Mouse (Mus musculus) liver, embryonic 11.5 days (tissue): ENCODE measurements around the gene Nccrp1. TPM values are rescaled to one million over a fixed set of nuclear protein-coding genes. Genes with fewer than 3 reads are reported as not detected.

Source experiments
- ATAC-seq: fragments of 200-750 bp; cut with Nextera tagmentation; replicated peaks from 2 replicates; pipeline ENCODE4 v1.8.0; 2017; ENCODE audit warnings: moderate number of reproducible peaks, mild to moderate bottlenecking, moderate TSS enrichment, moderate library complexity; ENCODE audit not compliant: low FRiP score
- DNase-seq: peaks from one replicate; pipeline ENCODE4 v3.0.0-alpha.2; 2017; ENCODE audit warnings: low spot score
- H3K27ac ChIP-seq: fragments of 300-500 bp; sonication (generic); 2 replicates; pipeline ENCODE4 v1.5.1; 2014; ENCODE audit warnings: mild to moderate bottlenecking, low read depth, low read length, control low read depth
- H3K27me3 ChIP-seq: fragments of 300-500 bp; sonication (generic); replicated peaks from 2 replicates; pipeline ENCODE4 v1.6.1; 2014; ENCODE audit warnings: low read length, mixed read lengths; ENCODE audit not compliant: control insufficient read depth, insufficient read depth
- H3K36me3 ChIP-seq: fragments of 300-500 bp; sonication (generic); 2 replicates; pipeline ENCODE4 v1.6.1; 2014; ENCODE audit warnings: mild to moderate bottlenecking, low read length, moderate library complexity, mixed read lengths; ENCODE audit not compliant: control insufficient read depth, insufficient read depth
- H3K4me1 ChIP-seq: fragments of 300-500 bp; sonication (generic); replicated peaks from 2 replicates; pipeline ENCODE4 v1.6.1; 2014; ENCODE audit warnings: low read length, mixed read lengths; ENCODE audit not compliant: control insufficient read depth, insufficient read depth
- H3K4me2 ChIP-seq: fragments of 300-500 bp; sonication (generic); 2 replicates; pipeline ENCODE4 v1.6.1; 2014; ENCODE audit warnings: mild to moderate bottlenecking, control low read depth, moderate library complexity
- H3K4me3 ChIP-seq: fragments of 300-500 bp; sonication (generic); 2 replicates; pipeline ENCODE4 v1.5.1; 2014; ENCODE audit warnings: low read depth, low read length, control low read depth
- H3K9ac ChIP-seq: fragments of 300-500 bp; sonication (generic); 2 replicates; pipeline ENCODE4 v1.6.1; 2014; ENCODE audit warnings: low read depth, low read length, control low read depth
- H3K9me3 ChIP-seq: fragments of 300-500 bp; sonication (generic); 2 replicates; pipeline ENCODE4 v1.6.1; 2016; ENCODE audit warnings: low read length, inconsistent platforms, mixed read lengths; ENCODE audit not compliant: control insufficient read depth
- WGBS: fragments of 180-500 bp; shearing (Covaris S2); extraction: QIAGEN DNeasy Blood & Tissue Kit; methylation state at CpG from one replicate; pipeline ENCODE4 v1.1.7; 2014; 5-methylcytosine and 5-hydroxymethylcytosine counted together
- polyA plus RNA-seq: library from polyadenylated mRNA; unstranded; fragments of >200 nt; fragmentation: Nextera tagmentation; extraction: Ambion mirVana; gene quantifications from 2 replicates; pipeline ENCODE4 v1.2.1, GENCODE M21; 2014

The Nccrp1 gene
- polyA plus RNA-seq, 1 experiment from 2014 or later: not detected

DNA sequence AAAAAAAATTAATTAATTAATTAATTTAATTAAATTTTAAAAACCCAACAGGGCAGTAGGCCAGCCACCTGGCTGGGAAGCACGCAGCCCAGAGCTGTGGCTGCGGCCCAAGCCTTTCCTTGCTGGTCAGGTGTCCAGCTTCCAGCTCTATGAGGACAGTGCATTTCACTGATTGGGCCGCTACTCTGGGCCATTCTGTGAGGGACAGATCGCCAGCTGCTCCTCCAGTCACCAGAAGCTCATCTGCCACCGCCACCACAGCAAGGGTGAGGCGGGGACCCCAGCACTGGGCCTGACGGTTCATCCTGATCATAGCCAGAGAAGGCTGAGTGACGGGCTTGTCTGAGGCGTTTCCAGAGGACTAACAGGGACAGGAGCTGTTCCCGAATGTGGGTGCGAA is 14.9 kb upstream of the Nccrp1 start:
- H3K27me3 ChIP-seq: no peaks in the 10 kb centered on the region
- peaks cover 10% of the 10 kb centered on the region for H3K4me1 ChIP-seq
- no peak overlapping the region for H3K4me3 ChIP-seq
- no peak overlapping the region for H3K27ac ChIP-seq
- H3K9ac ChIP-seq: no peak overlapping the region
- ATAC-seq: no peak
- H3K4me2 ChIP-seq: no peak overlapping the region
- H3K36me3 ChIP-seq: peaks cover 48% of the 10 kb centered on the region
- H3K9me3 ChIP-seq: no peaks in the 10 kb centered on the region
- WGBS: 89% methylated on average over 11 of the region's 11 CpGs
- no peak for DNase-seq

DNA sequence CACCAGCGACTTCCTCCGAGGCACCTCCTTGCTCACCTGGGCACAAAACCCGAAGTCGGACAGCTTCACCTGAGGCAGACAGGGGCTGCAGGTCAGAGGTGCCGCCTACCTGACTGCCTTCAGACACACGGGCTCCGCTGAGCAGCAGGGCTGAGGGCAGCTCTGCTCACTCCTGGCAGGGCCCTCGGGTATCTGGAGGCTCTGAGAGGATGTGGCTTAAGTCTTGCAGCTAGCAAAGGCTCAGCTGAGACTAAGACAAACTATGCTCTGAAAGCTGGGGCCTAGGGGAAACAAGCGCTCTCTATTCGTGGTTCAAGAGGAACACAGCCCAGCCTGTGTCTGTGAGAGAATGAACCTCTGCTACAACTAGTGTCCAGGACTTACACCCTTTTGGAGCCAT is 13.8 kb upstream of the Nccrp1 start:
- Histone ChIP-seq H3K4me1 (peaks cover 10% of the 10 kb centered on the region), H3K27me3 (no peaks in the 10 kb centered on the region), H3K36me3 (peaks cover 41% of the 10 kb centered on the region), H3K4me3 (no peak overlapping the region), H3K4me2 (no peak overlapping the region), H3K9ac (no peak overlapping the region), H3K9me3 (no peaks in the 10 kb centered on the region), H3K27ac (no peak overlapping the region)
- DNase-seq (no peak), ATAC-seq (no peak)
- WGBS: 85% methylated on average over 10 of the region's 10 CpGs

DNA sequence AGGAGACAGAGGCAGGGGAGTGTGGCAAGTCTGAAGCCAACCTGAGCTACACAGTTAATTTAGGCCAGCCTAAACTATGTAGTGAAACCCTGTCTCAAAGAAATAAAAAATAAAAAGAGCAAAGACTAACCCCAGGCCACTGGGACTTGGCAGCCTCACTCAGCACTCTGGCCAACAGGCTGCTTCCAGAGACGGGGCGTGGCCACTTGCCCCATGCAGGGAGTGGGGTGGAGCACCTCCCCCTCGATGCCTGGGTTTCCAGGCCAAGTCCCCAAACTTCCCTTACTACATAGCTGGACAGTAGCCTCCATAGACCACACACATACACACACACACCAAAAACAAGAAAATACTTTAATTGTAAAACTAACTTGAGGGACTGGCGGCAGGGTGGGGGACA is 11.4 kb upstream of the Nccrp1 start:
- H3K36me3 ChIP-seq: peaks cover 26% of the 10 kb centered on the region
- no peak for DNase-seq
- no peak overlapping the region for H3K27ac ChIP-seq
- no peak overlapping the region for H3K9ac ChIP-seq
- no peak overlapping the region for H3K4me3 ChIP-seq
- H3K27me3 ChIP-seq: no peaks in the 10 kb centered on the region
- no peak for ATAC-seq
- H3K9me3 ChIP-seq: no peaks in the 10 kb centered on the region
- peaks cover 10% of the 10 kb centered on the region for H3K4me1 ChIP-seq
- H3K4me2 ChIP-seq: no peak overlapping the region
- 62% methylated on average over 4 of the region's 4 CpGs for WGBS

DNA sequence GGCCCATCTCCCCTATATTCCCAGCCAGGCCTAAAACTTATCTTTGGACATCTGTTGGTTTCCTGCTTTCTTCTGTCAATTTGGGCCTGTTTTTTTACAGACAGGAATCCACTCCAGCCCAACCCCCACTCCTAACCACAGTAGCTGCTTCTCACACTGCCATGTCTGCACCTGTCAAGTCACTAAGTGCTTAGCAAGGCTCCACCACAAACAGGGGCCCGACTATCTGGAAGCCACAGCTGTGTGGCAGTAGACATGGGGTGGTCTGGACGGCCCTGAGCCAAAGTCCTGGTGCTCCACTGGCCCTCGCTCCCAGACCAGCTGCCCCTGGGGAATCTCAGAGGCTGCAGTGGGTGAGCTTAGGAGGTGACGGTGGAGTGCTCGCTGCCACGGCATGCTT is 10.7 kb upstream of the Nccrp1 start:
- H3K4me2 ChIP-seq: no peak overlapping the region
- H3K36me3 ChIP-seq: peaks cover 18% of the 10 kb centered on the region
- H3K4me1 ChIP-seq: peaks cover 10% of the 10 kb centered on the region
- no peak for DNase-seq
- no peaks in the 10 kb centered on the region for H3K27me3 ChIP-seq
- H3K9me3 ChIP-seq: no peaks in the 10 kb centered on the region
- 34% methylated on average over 6 of the region's 6 CpGs for WGBS
- H3K27ac ChIP-seq: no peak overlapping the region
- H3K9ac ChIP-seq: no peak overlapping the region
- H3K4me3 ChIP-seq: no peak overlapping the region
- ATAC-seq: peak; percentile 50; the same call in 1 of the 2 replicates

DNA sequence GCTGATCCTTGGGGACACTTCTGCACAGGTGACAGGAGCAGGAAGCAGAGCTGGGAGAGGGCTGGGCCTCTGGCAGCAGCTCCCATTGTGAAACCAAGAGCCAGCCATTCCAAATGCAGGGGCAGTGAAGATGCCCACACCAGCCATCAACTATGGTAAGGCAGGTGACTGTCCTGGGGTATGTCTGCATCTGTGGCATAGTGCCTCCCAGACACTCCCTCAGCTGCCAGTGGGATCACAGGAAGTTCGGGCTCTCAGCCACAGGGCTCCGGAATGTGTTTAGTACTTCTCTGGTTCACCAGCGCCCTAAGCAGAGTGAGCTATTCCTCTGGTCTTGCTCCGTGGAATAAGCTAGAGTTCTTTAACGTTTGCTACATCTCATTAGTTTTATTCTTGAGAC is 10.0 kb upstream of the Nccrp1 start:
- H3K4me3 ChIP-seq: no peak overlapping the region
- H3K9me3 ChIP-seq: no peaks in the 10 kb centered on the region
- H3K9ac ChIP-seq: no peak overlapping the region
- DNase-seq (no peak), ATAC-seq (no peak)
- peaks cover 10% of the 10 kb centered on the region for H3K4me1 ChIP-seq
- no peaks in the 10 kb centered on the region for H3K27me3 ChIP-seq
- H3K36me3 ChIP-seq: peaks cover 12% of the 10 kb centered on the region
- H3K4me2 ChIP-seq: no peak overlapping the region
- WGBS: 61% methylated on average over 5 of the region's 5 CpGs
- H3K27ac ChIP-seq: no peak overlapping the region

DNA sequence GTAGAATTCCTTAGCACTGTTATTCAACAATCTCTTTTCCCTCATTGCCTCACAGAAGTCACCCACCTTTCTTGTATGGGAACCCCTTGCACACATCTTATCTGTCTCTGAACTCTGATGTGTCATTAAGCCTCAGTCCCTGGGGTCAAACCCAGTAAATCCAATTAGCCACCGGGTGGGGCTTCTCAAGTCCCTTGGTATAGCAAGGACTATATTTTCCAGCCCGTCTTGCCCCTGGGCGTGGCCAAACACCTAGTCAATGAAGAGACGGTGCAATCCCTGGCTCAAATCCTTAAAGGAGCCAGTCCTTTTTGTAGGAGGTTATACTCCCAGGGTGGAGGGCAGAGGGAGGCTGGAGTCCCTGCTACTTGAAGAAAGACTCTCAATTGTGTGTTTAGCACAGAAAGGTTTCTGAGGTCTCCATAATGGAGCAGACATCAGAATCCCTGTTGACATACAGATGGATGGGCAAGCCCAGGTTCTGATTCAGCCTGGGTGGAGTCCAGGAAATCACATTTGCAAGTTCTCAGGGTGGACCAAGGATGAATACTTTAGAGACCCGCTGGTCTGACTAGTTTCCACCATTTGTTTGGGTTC is 9.0 kb upstream of the Nccrp1 start:
- ATAC-seq: no peak

DNA sequence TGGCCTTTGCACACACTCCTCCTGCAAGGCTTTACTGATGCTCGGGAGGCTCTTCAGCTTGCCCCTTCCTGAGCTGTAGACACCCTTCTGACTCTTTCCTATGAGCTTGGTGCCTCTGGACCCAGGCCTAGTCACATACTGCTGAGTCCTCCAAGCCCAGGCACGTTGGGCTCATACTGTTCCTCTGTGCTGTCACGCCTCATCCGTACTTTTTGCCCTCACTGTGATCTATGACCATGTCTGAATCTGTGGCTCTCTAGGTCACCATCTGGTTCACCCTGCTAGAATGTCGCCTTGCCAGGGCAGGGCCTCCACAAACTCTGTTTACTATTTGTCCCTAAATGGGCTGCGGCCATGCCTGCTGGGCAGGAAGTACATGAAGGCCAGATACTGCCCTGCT is 6.0 kb upstream of the Nccrp1 start:
- ATAC-seq (no peak), DNase-seq (no peak)
- H3K9me3 ChIP-seq: no peaks in the 10 kb centered on the region
- no peaks in the 10 kb centered on the region for H3K36me3 ChIP-seq
- no peak overlapping the region for H3K9ac ChIP-seq
- no peak overlapping the region for H3K4me3 ChIP-seq
- no peak overlapping the region for H3K4me2 ChIP-seq
- 91% methylated on average over 6 of the region's 6 CpGs for WGBS
- 0 out of 2 replicates have a peak, but pooled peaks cover 1% of the 10 kb centered on the region for H3K27me3 ChIP-seq
- no peak overlapping the region for H3K27ac ChIP-seq
- peaks cover 8% of the 10 kb centered on the region for H3K4me1 ChIP-seq

More for the DNA sequence above, 9.0 kb upstream of the Nccrp1 start:
- 28% methylated on average over 5 of the region's 5 CpGs for WGBS
- H3K27me3 ChIP-seq: no peaks in the 10 kb centered on the region
- H3K36me3 ChIP-seq: peaks cover 9% of the 10 kb centered on the region
- H3K4me1 ChIP-seq: peaks cover 10% of the 10 kb centered on the region
- H3K9ac ChIP-seq: no peak overlapping the region
- H3K27ac ChIP-seq: no peak overlapping the region
- no peak for DNase-seq
- H3K4me3 ChIP-seq: no peak overlapping the region
- H3K4me2 ChIP-seq: no peak overlapping the region
- no peaks in the 10 kb centered on the region for H3K9me3 ChIP-seq

DNA sequence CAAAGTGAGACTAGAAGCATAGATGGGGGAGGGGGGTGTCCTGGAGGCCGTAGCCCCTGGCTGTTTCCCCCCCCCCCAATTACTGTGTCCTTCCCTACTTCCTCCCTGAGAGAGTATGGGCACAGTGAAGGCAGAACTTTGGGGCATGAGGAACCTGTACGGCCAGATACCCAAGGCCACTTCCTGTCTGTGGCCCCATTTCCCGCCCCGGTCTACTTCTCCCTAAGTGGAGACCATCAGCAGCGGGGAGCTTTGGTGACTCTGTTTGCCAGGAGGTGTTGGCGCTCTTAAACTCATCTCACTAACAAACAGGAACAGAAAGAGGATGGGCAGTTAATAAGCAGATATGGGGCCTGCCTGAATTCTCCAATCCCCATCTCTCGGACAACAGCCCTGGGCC is 574 bp upstream of the Nccrp1 start:
- Histone ChIP-seq H3K27me3 (peaks cover 47% of the 10 kb centered on the region), H3K27ac (no peak overlapping the region), H3K36me3 (no peaks in the 10 kb centered on the region), H3K4me1 (peaks cover 10% of the 10 kb centered on the region), H3K4me3 (0 out of 2 replicates have a peak overlapping the region, but pooled peaks have one; percentile 10), H3K4me2 (peak overlapping the region; percentile 54; the same call in 1 of the 2 replicates), H3K9ac (no peak overlapping the region), H3K9me3 (no peaks in the 10 kb centered on the region)
- DNase-seq (no peak), ATAC-seq (0 out of 2 replicates have a peak, but pooled peaks have one; percentile 43)
- 46% methylated on average over 7 of the region's 7 CpGs for WGBS

DNA sequence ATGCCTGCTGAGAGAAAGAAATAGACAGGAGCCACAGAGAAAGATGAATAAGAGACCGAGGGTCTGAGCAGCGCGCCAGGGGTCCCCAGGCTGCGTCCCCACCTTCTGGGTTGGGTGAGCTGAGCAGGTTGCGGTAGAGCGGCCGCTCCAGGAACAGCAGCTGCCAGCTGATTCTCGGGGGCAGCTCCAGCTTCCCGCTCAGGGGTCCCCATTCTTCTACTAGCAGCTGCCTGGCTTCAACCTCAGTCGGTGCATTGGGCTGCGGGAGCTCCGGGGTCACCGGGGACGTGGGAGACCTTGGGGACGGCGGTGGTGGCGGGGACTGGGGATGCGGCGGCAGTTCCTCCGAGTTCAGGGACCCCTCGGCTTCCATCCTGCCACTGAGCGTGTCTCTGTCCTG is 405 bp downstream of the Nccrp1 start:
- Histone ChIP-seq H3K4me2 (peak overlapping the region; percentile 54), H3K27ac (no peak overlapping the region), H3K36me3 (no peaks in the 10 kb centered on the region), H3K27me3 (peaks cover 47% of the 10 kb centered on the region), H3K9me3 (no peaks in the 10 kb centered on the region), H3K9ac (no peak overlapping the region), H3K4me1 (peaks cover 10% of the 10 kb centered on the region), H3K4me3 (peak overlapping the region; percentile 35)
- ATAC-seq: no peak
- no peak for DNase-seq
- 1% methylated on average over 22 of the region's 22 CpGs for WGBS
